Mouse (Mus musculus) CH12F3 (cell line): ENCODE results near the gene Pdxp.

Experiments
- in situ Hi-C: fragments of 300-500 bp; cut with MboI; formaldehyde crosslinking; loops from 2 replicates; pipeline ENCODE4 v1.14.3; 2020; ENCODE audit warnings: low sequenced_read_pairs

Pdxp gene

GRCm38 (mm10) chr15:78898507-78899001 is 15.2 kb upstream of the Pdxp start:
- in situ Hi-C loops = no loop called here

GRCm38 (mm10) chr15:78899409-78899739 is 14.3 kb upstream of the Pdxp start, which contains the start of gene Gm49510:
TSS of gene Gm49510 (plus strand) at chr15:78899667.
- in situ Hi-C loops = no loop called here

- in situ Hi-C loops = no loop called here
Measured at GRCm38 (mm10) chr15:78899740-78900584, 13.8 kb upstream of the Pdxp start, which contains the start of gene Sh3bp1. TSS of gene Sh3bp1 (plus strand) at chr15:78899768.

- in situ Hi-C loops = no loop called here
Measured at GRCm38 (mm10) chr15:78900585-78901421, 12.9 kb upstream of the Pdxp start.

GRCm38 (mm10) chr15:78901422-78901789 is 12.3 kb upstream of the Pdxp start:
- in situ Hi-C loops = no loop called here

GRCm38 (mm10) chr15:78903243-78903642 is 10.5 kb upstream of the Pdxp start:
- in situ Hi-C loops = no loop called here

- in situ Hi-C loops = no loop called here
Measured at GRCm38 (mm10) chr15:78908399-78908798, 5.3 kb upstream of the Pdxp start.

- in situ Hi-C loops = no loop called here
Measured at GRCm38 (mm10) chr15:78908982-78909381, 4.7 kb upstream of the Pdxp start.

GRCm38 (mm10) chr15:78912040-78912439 is 1.7 kb upstream of the Pdxp start:
- in situ Hi-C loops = no loop called here

- in situ Hi-C loops = no loop called here
Measured at GRCm38 (mm10) chr15:78914091-78914822, 538 bp downstream of the Pdxp start.

GRCm38 (mm10) chr15:78914823-78915659 is 1.3 kb downstream of the Pdxp start:
- in situ Hi-C loops = no loop called here

GRCm38 (mm10) chr15:78915660-78916017 is 1.9 kb downstream of the Pdxp start:
- in situ Hi-C loops = no loop called here

- in situ Hi-C loops = no loop called here
Measured at GRCm38 (mm10) chr15:78916052-78916826, 2.5 kb downstream of the Pdxp start.

- in situ Hi-C loops = no loop called here
Measured at GRCm38 (mm10) chr15:78918126-78918525, 4.4 kb downstream of the Pdxp start.

GRCm38 (mm10) chr15:78919914-78920313 is 6.2 kb downstream of the Pdxp start:
- in situ Hi-C loops = no loop called here

- in situ Hi-C loops = no loop called here
Measured at GRCm38 (mm10) chr15:78922700-78923099, 9.0 kb downstream of the Pdxp start.

- in situ Hi-C loops = no loop called here
Measured at GRCm38 (mm10) chr15:78923585-78923984, 9.9 kb downstream of the Pdxp start.

GRCm38 (mm10) chr15:78925129-78925528 is 11.4 kb downstream of the Pdxp start:
- in situ Hi-C loops = no loop called here
